Mouse (Mus musculus): ENCODE measurements at regions not wholly inside any gene's neighbourhood (a gene's known extent, or its start where the extent isn't known, plus 50 kb on each side); places are given as distances from the start of the nearest gene placed in this dataset.
"Not testable (repeated sequence)": the region's sequence is repeated elsewhere in the genome, so short reads cannot be mapped to it uniquely, and the experiment has no call there.

GRCm38 (mm10) chr12:19125541-19125940, 611.2 kb downstream of the 5730507C01Rik start:
- no peak for DNase-seq (ENCODE audit: extremely low spot score in 1 of 2, low spot score in 1 of 2)

- DNase-seq (ENCODE audit: extremely low spot score in 1 of 2, low spot score in 1 of 2): no peak
Measured at GRCm38 (mm10) chr12:19175631-19176030, 661.3 kb downstream of the 5730507C01Rik start.

GRCm38 (mm10) chr12:19192396-19192795, 678.1 kb downstream of the 5730507C01Rik start:
- no peak for DNase-seq (ENCODE audit: extremely low spot score in 1 of 2, low spot score in 1 of 2)

- not testable (repeated sequence) for DNase-seq (ENCODE audit: extremely low spot score in 1 of 2, low spot score in 1 of 2)
Measured at GRCm38 (mm10) chr12:19193041-19193440, 678.7 kb downstream of the 5730507C01Rik start.

GRCm38 (mm10) chr12:19223996-19224395, 709.7 kb downstream of the 5730507C01Rik start:
- not testable (repeated sequence) for DNase-seq (ENCODE audit: extremely low spot score in 1 of 2, low spot score in 1 of 2)

- peak in 1 of 2 experiments; percentile 1 for DNase-seq (ENCODE audit: extremely low spot score in 1 of 2, low spot score in 1 of 2)
Measured at GRCm38 (mm10) chr12:19246731-19247130, 707.6 kb upstream of the Gm21863 start.

- peak; percentile 28 to 36 for DNase-seq (ENCODE audit: extremely low spot score in 1 of 2, low spot score in 1 of 2)
Measured at GRCm38 (mm10) chr12:19288271-19288890, 665.9 kb upstream of the Gm21863 start.

GRCm38 (mm10) chr12:19289038-19289437, 665.3 kb upstream of the Gm21863 start:
- DNase-seq (ENCODE audit: extremely low spot score in 1 of 2, low spot score in 1 of 2): peak; percentile 1 to 5

GRCm38 (mm10) chr12:19292068-19292770, 662.1 kb upstream of the Gm21863 start:
- not testable (repeated sequence) for DNase-seq (ENCODE audit: extremely low spot score in 1 of 2, low spot score in 1 of 2)
